Mouse (Mus musculus) lung, postnatal 0 days (tissue): ENCODE measurements at regions not wholly inside any gene's neighbourhood (a gene's known extent, or its start where the extent isn't known, plus 50 kb on each side); places are given as distances from the start of the nearest gene placed in this dataset.

Experiments used
- ATAC-seq: fragments of 200-750 bp; cut with Nextera tagmentation; 2 replicates; pipeline ENCODE4 v1.8.0; 2017; ENCODE audit warnings: moderate library complexity
- DNase-seq: peaks from one replicate; pipeline ENCODE4 v3.0.0-alpha.2; 2016; ENCODE audit warnings: low spot score
- H3K27ac ChIP-seq: fragments of 300-500 bp; sonication (generic); 2 replicates; pipeline ENCODE4 v1.5.1; 2014; ENCODE audit warnings: antibody characterized with exemption, mild to moderate bottlenecking, low read length, mixed read lengths
- H3K27me3 ChIP-seq: fragments of 300-500 bp; sonication (generic); replicated peaks from 2 replicates; pipeline ENCODE4 v1.6.1; 2014; ENCODE audit warnings: low read length, mixed read lengths; ENCODE audit not compliant: insufficient read depth
- H3K36me3 ChIP-seq: fragments of 300-500 bp; sonication (generic); 2 replicates; pipeline ENCODE4 v1.6.1; 2014; ENCODE audit warnings: low read length, mixed read lengths; ENCODE audit not compliant: insufficient read depth
- H3K4me1 ChIP-seq: fragments of 300-500 bp; sonication (generic); 2 replicates; pipeline ENCODE4 v1.6.1; 2014; ENCODE audit warnings: antibody characterized with exemption, low read depth, low read length, mixed read lengths; ENCODE audit not compliant: insufficient read depth
- H3K4me2 ChIP-seq: fragments of 300-500 bp; sonication (generic); replicated peaks from 2 replicates; pipeline ENCODE4 v1.6.1; 2014; ENCODE audit warnings: low read depth, mild to moderate bottlenecking, low read length, moderate library complexity, mixed read lengths
- H3K4me3 ChIP-seq: fragments of 300-500 bp; sonication (generic); 2 replicates; pipeline ENCODE4 v1.5.1; 2014; ENCODE audit warnings: low read depth, low read length
- H3K9ac ChIP-seq: fragments of 300-500 bp; sonication (generic); replicated peaks from 2 replicates; pipeline ENCODE4 v1.6.1; 2014; ENCODE audit warnings: low read depth, mild to moderate bottlenecking
- H3K9me3 ChIP-seq: fragments of 300-500 bp; sonication (generic); 2 replicates; pipeline ENCODE4 v1.6.1; 2016; ENCODE audit warnings: low read length, mixed read lengths
- CTCF ChIP-seq: IDR thresholded peaks from 2 replicates; pipeline ENCODE4 v1.5.1; 2016; ENCODE audit warnings: antibody characterized with exemption, mild to moderate bottlenecking
- EP300 ChIP-seq: IDR thresholded peaks from 2 replicates; pipeline ENCODE4 v1.6.1; 2016; ENCODE audit warnings: antibody characterized with exemption, mild to moderate bottlenecking, control low read depth
- WGBS: fragments of 180-500 bp; shearing (Covaris S2); extraction: QIAGEN DNeasy Blood & Tissue Kit; methylation state at CpG from one replicate; pipeline ENCODE4 v1.1.7; 2014; 5-methylcytosine and 5-hydroxymethylcytosine counted together

DNA sequence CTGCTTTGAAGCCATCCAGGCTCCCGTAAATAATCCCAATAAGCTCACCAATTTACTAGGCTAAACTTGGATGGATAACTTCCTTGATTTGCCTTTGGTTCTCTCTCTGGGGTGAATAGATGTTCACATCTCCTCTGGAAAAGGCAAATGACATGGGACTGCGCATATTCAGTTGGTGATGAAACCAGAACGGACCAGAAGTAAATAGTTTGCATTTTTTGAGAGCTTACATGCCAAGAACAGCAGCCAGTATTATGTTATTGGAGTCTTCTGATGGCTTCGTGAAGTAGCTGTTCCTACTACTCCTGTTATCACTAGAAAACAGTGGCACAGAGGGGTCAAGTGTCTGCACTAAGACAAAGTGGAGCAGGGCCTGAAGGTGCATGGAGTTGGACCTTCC lies 434.5 kb upstream of the Klhl29 start:
- DNase-seq, result no peak
- ATAC-seq, result no peak
- no peak overlapping the region for H3K4me2 ChIP-seq
- TF ChIP-seq CTCF (no peak), EP300 (no peak)
- no peaks in the 10 kb centered on the region for H3K27me3 ChIP-seq
- H3K9me3 ChIP-seq, result no peaks in the 10 kb centered on the region
- no peaks in the 10 kb centered on the region for H3K36me3 ChIP-seq
- H3K4me3 ChIP-seq, result no peak overlapping the region
- no peak overlapping the region for H3K27ac ChIP-seq
- H3K9ac ChIP-seq, result no peak overlapping the region
- no peaks in the 10 kb centered on the region for H3K4me1 ChIP-seq
- 47% methylated on average over 4 of the region's 4 CpGs for WGBS

DNA sequence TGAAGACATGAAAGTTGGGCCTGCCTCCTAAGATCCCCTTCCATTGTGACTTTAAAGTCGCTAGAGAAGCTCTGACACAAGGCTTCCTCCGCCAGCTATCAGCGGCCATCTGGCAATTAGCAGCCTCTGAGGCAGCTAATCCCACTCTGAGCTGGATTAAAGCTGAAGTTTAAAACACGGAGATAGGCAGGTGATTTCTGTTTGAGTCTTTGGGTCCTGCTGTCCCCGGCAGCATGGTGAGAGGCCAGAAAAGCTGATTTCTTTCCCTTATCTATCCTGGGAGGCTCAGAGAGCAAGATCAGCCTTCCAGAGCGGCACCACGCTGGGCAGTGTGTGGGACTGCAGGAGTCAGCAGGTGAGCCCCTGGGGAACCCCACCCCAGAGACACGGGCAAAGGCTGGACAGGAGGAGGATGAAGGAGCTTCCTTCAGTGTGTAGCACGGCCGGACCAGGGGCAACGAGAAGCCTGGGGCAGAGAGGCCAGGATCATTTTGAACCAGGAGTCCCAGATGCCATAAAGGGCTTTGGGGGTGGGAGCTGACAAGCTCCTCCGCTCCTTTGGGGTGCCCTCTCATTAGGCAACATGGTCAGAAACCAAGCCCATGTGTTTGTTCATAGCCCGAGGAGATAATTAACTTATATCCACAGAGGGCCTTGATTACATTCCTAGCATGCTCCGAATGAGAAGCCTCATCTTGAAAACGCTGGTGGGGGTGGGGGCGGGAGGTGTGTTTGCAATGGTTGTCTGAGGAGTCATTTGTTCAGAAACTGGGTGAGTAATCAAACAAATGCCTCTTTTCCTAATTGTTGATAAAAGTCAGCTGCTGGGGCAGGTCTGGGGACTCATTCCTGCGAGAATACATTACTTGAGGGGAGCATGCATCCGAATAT lies 432.8 kb upstream of the Klhl29 start:
- no peak overlapping the region for H3K4me2 ChIP-seq

DNA sequence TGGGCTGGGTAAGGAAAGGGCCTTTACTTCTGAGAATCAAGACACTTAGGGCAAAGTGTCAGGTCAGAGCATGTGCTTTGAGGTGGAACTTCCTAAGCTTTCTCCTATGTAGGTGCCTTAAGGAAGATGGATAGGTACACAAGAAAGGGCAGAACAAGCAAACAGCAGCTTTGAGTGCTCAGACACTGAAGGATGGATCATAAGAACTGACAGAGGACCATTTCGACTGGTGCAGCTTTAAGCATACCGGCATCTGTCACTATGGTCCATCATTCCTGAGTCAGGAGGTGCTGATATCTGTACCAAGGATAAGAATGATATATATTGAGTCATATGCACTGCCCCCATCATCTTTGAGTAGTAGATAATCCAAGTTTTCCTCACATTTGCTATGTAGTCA lies 430.2 kb upstream of the Klhl29 start:
- WGBS, result 71% methylated on average over 2 of the region's 2 CpGs
- no peaks in the 10 kb centered on the region for H3K4me1 ChIP-seq
- TF ChIP-seq EP300 (no peak), CTCF (no peak)
- H3K4me2 ChIP-seq, result no peak overlapping the region
- H3K4me3 ChIP-seq, result no peak overlapping the region
- DNase-seq (no peak), ATAC-seq (no peak)
- H3K27ac ChIP-seq, result no peak overlapping the region
- H3K9me3 ChIP-seq, result no peaks in the 10 kb centered on the region
- H3K27me3 ChIP-seq, result no peaks in the 10 kb centered on the region
- H3K36me3 ChIP-seq, result no peaks in the 10 kb centered on the region
- H3K9ac ChIP-seq, result no peak overlapping the region

More for the DNA sequence above, 432.8 kb upstream of the Klhl29 start:
- Histone ChIP-seq H3K27me3 (no peaks in the 10 kb centered on the region), H3K4me1 (no peaks in the 10 kb centered on the region), H3K9ac (no peak overlapping the region), H3K36me3 (no peaks in the 10 kb centered on the region), H3K4me3 (no peak overlapping the region), H3K9me3 (no peaks in the 10 kb centered on the region), H3K27ac (no peak overlapping the region)
- WGBS, result 21% methylated on average over 18 of the region's 18 CpGs
- ATAC-seq (no peak), DNase-seq (peak; percentile 3)
- TF ChIP-seq CTCF (no peak), EP300 (no peak)

DNA sequence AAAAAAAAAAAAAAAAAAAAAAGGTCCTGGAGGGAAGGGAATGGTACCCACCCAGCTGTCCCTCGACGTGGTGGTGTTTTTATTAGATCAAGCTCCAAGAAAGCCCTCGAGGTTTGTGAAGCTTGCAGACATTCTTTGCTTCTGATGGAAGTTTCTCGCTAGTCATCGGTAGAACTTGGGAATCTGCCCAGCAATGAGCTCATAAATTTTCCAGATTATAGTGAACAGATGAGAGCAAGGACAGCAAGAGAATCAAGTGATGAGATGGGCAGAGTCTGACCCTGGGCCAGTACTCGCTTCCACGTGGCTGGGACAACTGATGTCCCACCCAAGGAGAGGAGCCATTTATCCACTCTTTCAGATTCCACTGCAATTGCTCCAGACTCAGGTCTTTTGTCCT lies 417.6 kb upstream of the Klhl29 start:
- Histone ChIP-seq H3K9me3 (no peaks in the 10 kb centered on the region), H3K36me3 (no peaks in the 10 kb centered on the region), H3K27me3 (no peaks in the 10 kb centered on the region), H3K27ac (no peak overlapping the region), H3K4me2 (no peak overlapping the region), H3K4me1 (no peaks in the 10 kb centered on the region), H3K4me3 (no peak overlapping the region), H3K9ac (no peak overlapping the region)
- ATAC-seq, result no peak
- DNase-seq, result no peak
- no peak for TF ChIP-seq EP300
- TF ChIP-seq CTCF, result no peak
- 59% methylated on average over 7 of the region's 7 CpGs for WGBS

DNA sequence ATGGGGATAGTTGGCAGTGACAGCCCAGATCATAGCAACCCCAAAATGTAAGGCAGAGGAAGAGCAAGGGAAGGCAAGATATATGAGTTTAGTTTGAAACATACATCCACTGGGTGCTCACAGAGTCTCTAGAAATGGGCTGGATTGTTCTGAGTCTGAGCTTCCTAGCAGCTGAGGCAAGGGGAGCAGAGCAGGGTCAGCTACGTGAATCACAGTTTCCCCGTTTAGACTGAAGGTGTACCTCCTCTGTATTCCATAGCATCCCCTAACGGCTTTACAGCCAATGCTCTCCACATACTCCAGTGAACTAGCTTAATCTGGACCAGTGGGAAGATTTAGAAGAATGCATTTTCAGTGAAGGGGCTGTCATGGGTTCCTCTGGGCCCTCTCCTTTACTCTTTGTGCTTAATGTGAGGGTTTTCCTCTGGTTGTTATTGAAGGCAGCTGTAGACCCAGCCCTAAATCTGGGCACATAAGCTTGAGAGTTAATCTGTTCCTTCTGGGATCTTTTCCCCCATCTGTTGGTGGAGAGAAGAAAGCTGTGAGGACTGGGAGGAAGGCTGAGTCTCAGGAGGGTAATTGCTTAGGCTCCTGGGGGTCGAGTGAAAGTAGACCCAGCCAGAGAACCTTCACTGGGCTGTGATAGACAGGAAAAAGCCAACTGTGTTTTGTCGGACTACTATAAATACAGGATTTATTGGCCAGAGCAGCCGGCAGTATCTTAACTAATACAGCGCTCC lies 411.8 kb upstream of the Klhl29 start:
- H3K27me3 ChIP-seq, result no peaks in the 10 kb centered on the region
- H3K4me1 ChIP-seq, result no peaks in the 10 kb centered on the region
- H3K4me3 ChIP-seq, result no peak overlapping the region
- no peak overlapping the region for H3K4me2 ChIP-seq
- H3K36me3 ChIP-seq, result no peaks in the 10 kb centered on the region
- no peaks in the 10 kb centered on the region for H3K9me3 ChIP-seq
- WGBS, result 51% methylated on average over 7 of the region's 7 CpGs
- ATAC-seq (no peak), DNase-seq (no peak)
- TF ChIP-seq EP300 (no peak), CTCF (no peak)
- no peak overlapping the region for H3K9ac ChIP-seq
- H3K27ac ChIP-seq, result no peak overlapping the region

DNA sequence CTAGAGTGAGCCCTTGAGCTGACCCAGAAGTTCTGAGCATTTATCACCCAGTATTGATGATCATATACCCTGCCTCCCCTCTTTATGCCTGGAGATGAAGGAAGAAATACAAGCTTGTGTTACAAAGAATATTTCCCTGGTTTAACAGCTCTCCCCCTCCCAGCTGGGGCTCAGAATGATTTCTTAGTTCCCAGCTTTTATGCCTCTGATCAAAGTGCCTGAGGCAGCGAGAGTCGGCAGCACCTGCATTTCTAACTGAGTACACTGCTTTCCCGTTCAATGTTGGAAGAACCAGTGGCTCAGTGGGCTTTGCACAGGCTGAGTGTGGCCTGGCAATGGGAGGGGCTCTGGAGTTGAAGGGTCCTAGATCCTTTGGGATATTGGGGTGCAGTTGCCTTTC lies 405.8 kb upstream of the Klhl29 start:
- Histone ChIP-seq H3K27me3 (no peaks in the 10 kb centered on the region), H3K4me2 (no peak overlapping the region), H3K9me3 (no peaks in the 10 kb centered on the region), H3K4me3 (no peak overlapping the region), H3K36me3 (no peaks in the 10 kb centered on the region), H3K9ac (no peak overlapping the region), H3K27ac (no peak overlapping the region), H3K4me1 (no peaks in the 10 kb centered on the region)
- 45% methylated on average over 3 of the region's 3 CpGs for WGBS
- ATAC-seq (no peak), DNase-seq (no peak)
- TF ChIP-seq CTCF (no peak), EP300 (no peak)
